Mouse (Mus musculus) testis, postnatal 14 days (tissue): ENCODE data around the gene Gm572.

ENCODE experiments used
- DNase-seq: peaks from one replicate; pipeline ENCODE4 v3.0.0; 2021; ENCODE audit warnings: low spot score

The Gm572 gene

GRCm38 (mm10) chr4:148625756-148626622 is 17.1 kb upstream of the Gm572 start:
- peak; percentile 81 for DNase-seq

DNA sequence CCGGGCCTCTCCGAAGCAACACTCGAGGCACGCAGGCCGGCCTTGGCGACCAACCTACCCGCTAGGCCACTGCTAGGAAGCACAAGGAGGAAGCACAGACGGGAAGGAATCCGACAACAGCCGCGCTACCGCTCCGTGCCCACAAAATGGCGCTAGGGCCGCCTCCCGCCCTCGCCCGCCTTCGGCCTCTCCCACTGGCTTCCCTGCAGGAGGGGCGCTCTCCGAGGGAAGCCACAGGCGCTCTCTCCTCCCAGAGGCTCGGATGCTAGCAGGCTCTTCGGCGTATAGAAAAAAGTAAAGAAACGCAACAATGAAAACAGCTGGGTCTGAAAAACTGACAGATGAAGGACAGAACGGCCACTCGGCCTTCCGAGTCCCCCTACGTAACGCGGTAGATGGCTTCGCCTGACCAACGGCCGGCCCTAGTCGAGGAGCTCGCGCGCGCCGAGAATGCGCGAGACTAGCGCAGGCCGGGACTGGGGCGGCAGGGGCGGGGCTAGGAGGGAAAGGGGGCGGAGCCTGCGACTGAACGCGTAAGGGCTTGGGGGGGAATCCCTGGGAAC is 16.4 kb upstream of the Gm572 start, which contains the start of gene Tardbp:
Tardbp (minus strand) TSS at position 397 of the 563 bp plus-strand sequence.
- peak; percentile 96 for DNase-seq

- DNase-seq, result no peak
These were observed 15.9 kb upstream of the Gm572 start for GRCm38 (mm10) chr4:148627246-148627645.

- no peak for DNase-seq
These were observed 11.0 kb upstream of the Gm572 start for GRCm38 (mm10) chr4:148632013-148632692.

DNA sequence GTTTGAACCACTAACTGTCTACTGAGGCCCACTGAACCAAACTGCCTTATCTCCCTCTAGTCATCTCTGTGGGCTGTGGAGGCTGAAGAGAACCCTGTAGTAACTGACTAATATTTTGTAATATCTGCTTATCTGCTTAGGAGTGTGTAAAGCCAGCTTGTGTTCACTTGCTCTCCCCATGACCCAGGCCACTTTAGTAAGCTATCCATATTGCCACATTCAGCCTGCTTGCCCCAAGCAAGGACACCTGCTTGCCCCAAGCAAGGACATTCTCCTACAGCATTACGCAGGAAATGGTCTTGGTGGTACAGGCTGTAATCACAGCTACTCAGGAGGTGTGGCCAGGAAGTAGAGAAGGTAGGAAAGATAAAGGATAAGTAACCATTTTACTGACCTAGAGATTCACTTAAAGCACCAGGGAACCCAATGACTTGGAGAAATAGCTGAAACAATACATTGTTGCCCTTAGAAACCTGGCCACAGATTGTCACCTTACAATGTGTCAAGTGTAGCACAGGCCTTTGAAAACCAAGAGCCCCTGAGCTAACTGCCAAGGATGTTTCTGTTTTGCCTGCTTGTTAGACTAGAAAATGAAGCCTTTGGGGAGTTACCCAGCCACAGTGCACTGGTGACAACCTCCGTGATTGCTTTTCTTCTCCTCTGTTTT is 9.6 kb upstream of the Gm572 start:
- peak; percentile 64 for DNase-seq

DNA sequence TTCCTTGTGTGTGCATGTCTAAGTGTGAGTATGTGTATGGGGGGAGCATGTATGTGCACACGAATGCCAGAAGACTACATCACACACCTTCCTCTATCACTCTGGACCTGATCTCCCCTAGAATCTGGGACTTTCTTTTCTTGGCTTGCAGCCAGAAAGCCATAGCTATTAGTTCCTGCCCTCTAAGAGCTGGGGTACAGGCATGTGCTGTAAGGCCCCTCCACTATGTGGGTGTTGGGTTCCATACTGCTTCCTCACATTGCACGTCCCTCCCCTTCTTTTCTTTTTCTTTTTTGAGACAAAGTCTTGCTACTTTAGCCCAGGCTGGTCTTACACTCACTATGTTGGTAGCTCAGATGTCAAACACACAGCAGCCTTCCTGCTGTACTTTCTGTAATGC is 7.8 kb upstream of the Gm572 start:
- DNase-seq, result no peak

DNA sequence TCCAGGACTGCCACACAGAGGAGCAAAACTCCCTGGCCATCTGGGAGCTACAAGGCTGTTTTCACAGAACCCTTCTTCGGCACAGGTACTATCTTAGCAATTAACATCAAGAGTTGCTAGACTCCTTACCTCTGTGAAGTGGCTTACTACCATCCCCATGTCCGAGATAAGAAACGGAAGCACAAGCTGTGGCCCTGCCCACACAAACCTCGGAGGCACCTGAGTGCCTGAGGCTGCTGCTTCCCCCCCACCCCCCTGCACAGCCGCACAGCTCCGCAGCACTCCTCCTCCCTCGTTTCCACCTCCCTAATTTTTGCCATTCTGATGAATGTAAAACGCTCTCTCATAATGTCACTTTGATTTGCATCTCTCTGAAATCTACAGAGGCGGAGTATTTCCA is 4.8 kb upstream of the Gm572 start:
- no peak for DNase-seq

- DNase-seq, result no peak
These were observed 3.7 kb upstream of the Gm572 start for GRCm38 (mm10) chr4:148639455-148639854.

DNA sequence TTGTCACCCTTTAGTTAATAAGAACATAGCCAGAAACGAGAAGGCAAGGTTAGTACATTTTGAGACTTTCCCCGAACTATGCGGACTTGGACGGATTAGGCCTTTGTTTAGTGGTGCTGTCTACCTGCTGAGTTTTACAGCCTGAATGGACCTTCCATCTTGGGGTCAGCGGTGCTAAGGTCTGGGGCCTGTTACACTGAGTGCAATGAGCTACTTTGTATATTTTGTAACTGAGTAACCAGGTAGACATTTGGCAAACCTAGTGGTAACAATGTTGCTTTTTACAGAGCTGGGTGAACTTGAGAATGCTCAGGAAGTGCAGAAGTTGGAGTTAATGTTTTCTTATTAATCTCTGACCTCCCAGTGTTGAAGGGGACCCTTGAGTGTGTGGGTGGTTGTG is 2.0 kb upstream of the Gm572 start:
- no peak for DNase-seq

GRCm38 (mm10) chr4:148644157-148644511 is 1.0 kb downstream of the Gm572 start:
- DNase-seq, result peak; percentile 78

- DNase-seq, result no peak
These were observed 1.8 kb downstream of the Gm572 start for GRCm38 (mm10) chr4:148644926-148645325.

- no peak for DNase-seq
These were observed 3.5 kb downstream of the Gm572 start for GRCm38 (mm10) chr4:148646616-148647015.

DNA sequence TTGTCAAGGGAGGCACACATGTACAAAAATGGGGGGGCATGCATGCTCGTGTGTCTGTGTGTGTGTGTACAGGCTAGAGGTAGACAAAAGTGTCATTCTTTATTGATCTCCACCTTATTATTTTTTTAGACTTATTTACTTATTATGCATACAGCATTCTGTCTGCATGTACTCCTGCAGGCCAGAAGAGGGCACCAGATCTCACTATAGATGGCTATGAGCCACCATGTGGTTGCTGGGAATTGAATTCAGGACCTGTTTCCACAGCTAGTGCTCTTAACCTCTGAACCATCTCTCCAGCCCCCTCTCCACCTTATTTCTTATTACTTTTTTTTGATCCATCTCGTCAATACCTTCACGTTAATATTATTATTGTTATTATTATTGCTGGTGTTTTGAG is 6.2 kb downstream of the Gm572 start:
- no peak for DNase-seq

DNA sequence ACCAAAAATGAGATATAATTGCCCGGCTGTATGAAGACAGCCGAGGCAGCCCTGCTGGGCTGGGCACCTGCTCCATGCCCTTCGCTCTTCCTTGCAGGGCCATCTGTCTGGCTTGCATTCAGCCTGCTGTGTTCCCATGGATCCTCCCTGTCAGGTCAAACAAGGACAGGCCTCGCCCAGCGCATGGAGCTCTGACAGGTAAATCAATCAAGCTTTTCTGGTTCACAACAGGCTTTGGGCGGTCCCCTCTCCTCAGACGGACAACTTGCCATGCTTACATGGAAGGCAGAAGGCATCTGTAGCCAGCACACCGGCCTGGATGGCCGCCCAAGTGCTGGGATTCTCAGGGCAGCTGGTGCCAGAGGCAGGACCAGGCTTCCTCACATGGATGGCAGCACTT is 7.9 kb downstream of the Gm572 start:
- DNase-seq, result no peak

DNA sequence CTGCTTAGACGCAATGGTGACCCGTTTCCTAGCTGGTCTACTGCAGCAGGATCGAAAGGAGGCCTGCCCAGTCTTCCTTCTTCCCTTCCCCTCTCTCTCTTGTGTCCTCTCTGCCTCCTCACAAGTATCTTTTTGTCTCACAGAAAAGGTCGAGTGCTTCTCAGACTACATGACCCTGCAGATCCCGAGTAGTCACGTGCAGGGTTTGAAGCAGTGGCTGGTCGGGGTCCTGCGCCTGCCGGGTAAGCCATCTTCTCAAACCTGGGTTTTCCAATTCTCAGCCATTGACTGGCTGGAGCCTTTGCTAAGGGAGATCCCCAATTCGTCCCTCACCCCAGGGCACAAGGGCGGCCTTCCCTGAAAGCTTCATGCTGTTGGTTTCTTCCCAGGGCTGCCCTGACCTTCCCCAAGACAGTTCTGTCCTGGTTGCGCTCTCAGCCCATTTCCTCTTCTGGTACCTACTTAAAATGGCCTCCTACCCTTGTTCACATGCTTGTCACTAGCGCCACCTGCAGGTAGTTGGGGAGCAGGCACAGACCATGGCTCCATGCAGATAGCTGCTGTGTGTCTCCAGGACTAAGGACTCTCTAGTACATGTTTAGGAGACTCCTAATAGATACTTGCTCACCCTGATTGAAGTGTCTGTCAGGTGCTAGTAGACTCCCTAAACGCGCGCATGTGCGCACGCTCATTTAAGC is 11.7 kb downstream of the Gm572 start:
- peak; percentile 56 for DNase-seq

GRCm38 (mm10) chr4:148656691-148657258 is 13.7 kb downstream of the Gm572 start:
- DNase-seq, result peak; percentile 63

DNA sequence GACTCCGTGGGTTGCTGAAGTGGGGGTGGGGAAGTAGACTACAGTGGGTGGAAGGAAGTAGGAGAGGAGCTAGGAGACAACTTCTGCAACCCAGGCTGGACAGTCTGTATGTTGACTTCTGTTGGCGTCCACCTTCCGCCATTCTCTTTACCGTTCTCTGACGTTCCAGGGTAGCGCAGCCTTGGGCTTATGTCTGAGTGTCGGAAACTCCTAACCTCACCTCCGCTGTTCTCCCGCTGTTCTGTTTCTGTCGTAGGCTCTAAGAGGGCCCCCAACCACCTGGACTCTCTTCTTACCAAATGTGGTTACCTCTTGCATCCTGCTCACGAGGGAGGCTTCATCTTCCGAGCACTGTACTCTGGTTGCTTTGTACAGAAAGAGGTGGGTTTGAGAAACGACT is 14.7 kb downstream of the Gm572 start:
- DNase-seq, result no peak

DNA sequence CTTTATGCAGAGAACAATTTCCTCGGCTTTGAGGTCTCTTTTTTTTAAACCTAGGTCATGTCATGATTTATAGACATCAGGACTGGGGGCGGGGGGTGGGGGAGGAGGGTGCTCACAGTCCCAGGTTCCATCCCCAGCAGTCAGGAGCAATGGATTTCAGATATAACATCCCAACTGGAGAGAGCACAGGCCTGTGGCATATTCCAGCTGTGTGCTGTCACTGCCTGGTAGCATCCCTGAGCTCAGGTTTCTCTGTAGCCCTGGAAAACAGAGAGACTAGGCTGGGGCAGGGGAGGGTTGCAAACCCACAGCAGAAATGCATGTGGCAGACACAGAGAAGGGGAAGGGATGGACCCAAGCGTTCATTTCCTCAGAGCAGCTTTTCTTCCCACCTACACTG is 17.1 kb downstream of the Gm572 start:
- DNase-seq, result no peak

DNA sequence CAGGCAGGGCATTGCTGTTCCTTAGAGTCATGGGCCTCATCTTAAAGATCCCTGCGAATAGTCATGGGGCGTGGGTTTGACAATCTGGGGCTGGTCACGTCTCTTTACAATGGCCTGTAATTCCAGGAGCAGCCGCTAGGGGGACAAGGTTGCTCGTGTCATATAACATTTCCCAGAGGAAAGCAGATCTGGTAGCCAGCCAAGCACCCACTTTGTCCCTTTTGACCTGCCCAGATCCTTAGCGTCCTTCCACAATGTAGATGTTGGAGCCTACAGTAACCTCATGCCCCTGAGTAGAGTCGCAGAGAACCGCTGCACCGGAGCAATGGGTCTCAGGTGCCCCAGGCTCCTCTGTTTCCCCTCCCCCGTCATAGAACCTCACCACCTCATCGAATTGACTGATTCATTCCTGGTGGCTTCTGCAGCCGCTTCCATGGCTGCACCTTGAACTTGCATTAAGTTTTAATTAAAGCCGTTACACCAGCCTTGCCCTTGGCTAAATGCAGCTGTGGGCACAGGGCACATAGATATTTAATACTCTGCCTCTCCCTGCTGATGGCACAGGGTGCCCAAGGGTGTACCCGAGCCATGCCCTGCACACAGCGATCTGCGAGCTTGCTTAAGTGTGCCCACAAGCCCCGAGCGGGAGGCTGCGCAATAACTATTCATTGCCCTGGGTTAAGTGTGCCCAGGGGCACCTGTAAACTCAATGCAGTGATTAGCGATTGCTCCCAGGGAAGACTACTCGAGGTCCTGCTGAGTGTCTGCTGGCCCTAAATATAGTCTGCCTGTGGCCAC is 19.2 kb downstream of the Gm572 start:
- no peak for DNase-seq

GRCm38 (mm10) chr4:148663326-148663725 is 20.2 kb downstream of the Gm572 start:
- DNase-seq, result no peak

- no peak for DNase-seq
These were observed 20.9 kb downstream of the Gm572 start for GRCm38 (mm10) chr4:148664021-148664420.
